Mouse (Mus musculus) heart, embryonic 11.5 days (tissue): ENCODE measurements around the gene Rnf141. TPM values are rescaled to one million over a fixed set of nuclear protein-coding genes. Genes with fewer than 3 reads are reported as not detected.

Source experiments
- ATAC-seq: fragments of 200-750 bp; cut with Nextera tagmentation; replicated peaks from 2 replicates; pipeline ENCODE4 v1.8.0; 2017; ENCODE audit warnings: moderate library complexity; ENCODE audit not compliant: insufficient number of reproducible peaks, low FRiP score, low TSS enrichment
- H3K27ac ChIP-seq: fragments of 300-500 bp; sonication (generic); 2 replicates; pipeline ENCODE4 v1.5.1; 2014; ENCODE audit warnings: mild to moderate bottlenecking, low read depth, low read length
- H3K27me3 ChIP-seq: fragments of 300-500 bp; sonication (generic); 2 replicates; pipeline ENCODE4 v1.6.1; 2014; ENCODE audit warnings: mild to moderate bottlenecking, low read length, mixed read lengths; ENCODE audit not compliant: control insufficient read depth, insufficient read depth
- H3K36me3 ChIP-seq: fragments of 300-500 bp; sonication (generic); 2 replicates; pipeline ENCODE4 v1.6.1; 2014; ENCODE audit warnings: mild to moderate bottlenecking, low read length, moderate library complexity, mixed read lengths; ENCODE audit not compliant: control insufficient read depth, insufficient read depth
- H3K4me1 ChIP-seq: fragments of 300-500 bp; sonication (generic); 2 replicates; pipeline ENCODE4 v1.6.1; 2014; ENCODE audit warnings: low read length; ENCODE audit not compliant: control insufficient read depth, insufficient read depth
- H3K4me2 ChIP-seq: fragments of 300-500 bp; sonication (generic); 2 replicates; pipeline ENCODE4 v1.6.1; 2014; ENCODE audit warnings: mild to moderate bottlenecking, moderate library complexity
- H3K4me3 ChIP-seq: fragments of 300-500 bp; sonication (generic); 2 replicates; pipeline ENCODE4 v1.5.1; 2014; ENCODE audit warnings: low read depth, low read length
- H3K9ac ChIP-seq: fragments of 300-500 bp; sonication (generic); 2 replicates; pipeline ENCODE4 v1.6.1; 2014; ENCODE audit warnings: mild to moderate bottlenecking, low read depth, low read length, moderate library complexity
- H3K9me3 ChIP-seq: fragments of 300-500 bp; sonication (generic); replicated peaks from 2 replicates; pipeline ENCODE4 v1.6.1; 2016; ENCODE audit warnings: low read length; ENCODE audit not compliant: control insufficient read depth
- whole genome bisulfite sequencing: fragments of 180-500 bp; shearing (Covaris S2); extraction: QIAGEN DNeasy Blood & Tissue Kit; methylation state at CpG from one replicate; pipeline ENCODE4 v1.1.7; 2014; ENCODE audit not compliant: insufficient replicate concordance; 5-methylcytosine and 5-hydroxymethylcytosine counted together
- polyA plus RNA-seq: library from polyadenylated mRNA; unstranded; fragments of >200 nt; fragmentation: Nextera tagmentation; extraction: Ambion mirVana; gene quantifications from 2 replicates; pipeline ENCODE4 v1.2.1, GENCODE M21; 2014

Rnf141 gene
- 34.1 and 35.5 TPM in 2 replicates for polyA plus RNA-seq

DNA sequence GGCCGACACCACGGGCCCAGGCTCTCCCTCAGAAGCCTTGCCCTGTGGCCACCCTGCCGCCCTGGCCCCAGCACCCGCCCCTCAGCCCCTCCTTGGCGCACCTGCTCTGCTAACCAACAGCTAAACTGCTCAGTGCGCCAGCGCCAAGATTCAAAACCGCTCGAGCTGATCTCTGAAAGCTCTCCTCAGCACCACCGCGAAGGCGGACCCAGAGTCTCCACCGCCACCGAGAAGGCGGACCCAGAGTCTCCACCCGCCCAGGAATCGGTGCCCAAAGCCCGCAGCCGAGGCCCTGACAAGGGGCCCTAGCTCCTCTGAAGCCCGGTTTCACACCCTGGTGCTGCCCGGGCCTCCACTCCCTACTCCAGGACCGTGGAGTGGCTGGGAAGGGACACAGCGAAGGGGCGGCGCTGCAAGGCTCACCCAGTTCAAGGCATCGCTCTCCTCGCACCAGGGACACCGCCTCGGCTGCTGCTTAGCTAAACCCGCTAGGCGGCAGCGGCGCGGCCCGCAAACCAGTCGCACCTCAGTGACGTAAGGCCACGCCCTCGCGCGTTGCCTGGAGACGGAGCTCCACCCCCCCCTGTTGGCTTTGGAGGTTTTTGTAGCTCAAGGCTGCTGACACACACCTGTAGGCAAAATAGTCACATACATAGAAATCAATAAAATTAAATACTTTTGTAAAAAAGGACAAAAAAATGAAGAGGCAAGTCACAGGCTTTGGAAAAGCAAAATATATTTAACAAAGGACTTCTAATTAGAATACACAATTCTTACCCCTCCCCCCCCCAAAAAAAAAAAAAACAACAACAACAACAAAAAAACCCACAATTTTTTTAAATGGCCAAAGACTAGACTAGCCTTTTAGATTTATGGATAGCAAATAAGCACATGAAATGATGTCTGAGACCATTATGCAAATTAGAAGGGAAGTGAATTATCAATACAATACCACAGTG, at the start of gene Rnf141:
Rnf141 (minus strand) TSS at position 542 of the 959 bp plus-strand sequence.
- Histone ChIP-seq H3K4me2 (peak within 1 kb of the TSS; percentile 73), H3K27ac (peak within 1 kb of the TSS; percentile 89), H3K36me3 (no peaks in the 10 kb centered on the region), H3K4me1 (no peaks in the 10 kb centered on the region), H3K27me3 (no peaks in the 10 kb centered on the region), H3K9me3 (no peaks in the 10 kb centered on the region), H3K9ac (peak within 1 kb of the TSS; percentile 87), H3K4me3 (peak within 1 kb of the TSS; percentile 76)
- under 1% methylated on average over 42 of the region's 42 CpGs for WGBS
- peak; percentile 90 for ATAC-seq

- 36% methylated on average over 9 of the region's 9 CpGs for WGBS
- no peak for ATAC-seq
- Histone ChIP-seq H3K36me3 (no peaks in the 10 kb centered on the region), H3K9ac (0 out of 2 replicates have a peak overlapping the region, but pooled peaks have one; percentile 17), H3K4me1 (0 out of 2 replicates have a peak, but pooled peaks cover 3% of the 10 kb centered on the region), H3K4me2 (peak overlapping the region; percentile 30), H3K27me3 (no peaks in the 10 kb centered on the region), H3K9me3 (no peaks in the 10 kb centered on the region), H3K27ac (no peak overlapping the region), H3K4me3 (no peak overlapping the region)
These were observed 47.3 kb upstream of the Rnf141 start for GRCm38 (mm10) chr7:110891501-110891986.

- ATAC-seq: no peak
- no peak overlapping the region for H3K9ac ChIP-seq
- no peaks in the 10 kb centered on the region for H3K36me3 ChIP-seq
- no peaks in the 10 kb centered on the region for H3K27me3 ChIP-seq
- no peaks in the 10 kb centered on the region for H3K9me3 ChIP-seq
- H3K27ac ChIP-seq: no peak overlapping the region
- no peak overlapping the region for H3K4me2 ChIP-seq
- 88% methylated on average over 2 of the region's 2 CpGs for WGBS
- H3K4me1 ChIP-seq: 0 out of 2 replicates have a peak, but pooled peaks cover 2% of the 10 kb centered on the region
- no peak overlapping the region for H3K4me3 ChIP-seq
These were observed 37.6 kb upstream of the Rnf141 start for GRCm38 (mm10) chr7:110881746-110882333.

- H3K27me3 ChIP-seq: no peaks in the 10 kb centered on the region
- H3K27ac ChIP-seq: 0 out of 2 replicates have a peak overlapping the region, but pooled peaks have one; percentile 1
- ATAC-seq: no peak
- 0 out of 2 replicates have a peak, but pooled peaks cover 2% of the 10 kb centered on the region for H3K4me1 ChIP-seq
- 64% methylated on average over 4 of the region's 4 CpGs for WGBS
- no peaks in the 10 kb centered on the region for H3K9me3 ChIP-seq
- no peak overlapping the region for H3K9ac ChIP-seq
- no peak overlapping the region for H3K4me3 ChIP-seq
- no peaks in the 10 kb centered on the region for H3K36me3 ChIP-seq
- no peak overlapping the region for H3K4me2 ChIP-seq
These were observed 33.8 kb upstream of the Rnf141 start for GRCm38 (mm10) chr7:110878028-110878427.

GRCm38 (mm10) chr7:110876965-110877364, 32.7 kb upstream of the Rnf141 start:
- ATAC-seq: 0 out of 2 replicates have a peak, but pooled peaks have one; percentile 36
- Histone ChIP-seq H3K9me3 (no peaks in the 10 kb centered on the region), H3K27ac (peak overlapping the region; percentile 50), H3K4me1 (0 out of 2 replicates have a peak, but pooled peaks cover 2% of the 10 kb centered on the region), H3K4me2 (no peak overlapping the region), H3K27me3 (no peaks in the 10 kb centered on the region), H3K4me3 (no peak overlapping the region), H3K9ac (no peak overlapping the region), H3K36me3 (no peaks in the 10 kb centered on the region)
- 48% methylated on average over 4 of the region's 4 CpGs for WGBS

DNA sequence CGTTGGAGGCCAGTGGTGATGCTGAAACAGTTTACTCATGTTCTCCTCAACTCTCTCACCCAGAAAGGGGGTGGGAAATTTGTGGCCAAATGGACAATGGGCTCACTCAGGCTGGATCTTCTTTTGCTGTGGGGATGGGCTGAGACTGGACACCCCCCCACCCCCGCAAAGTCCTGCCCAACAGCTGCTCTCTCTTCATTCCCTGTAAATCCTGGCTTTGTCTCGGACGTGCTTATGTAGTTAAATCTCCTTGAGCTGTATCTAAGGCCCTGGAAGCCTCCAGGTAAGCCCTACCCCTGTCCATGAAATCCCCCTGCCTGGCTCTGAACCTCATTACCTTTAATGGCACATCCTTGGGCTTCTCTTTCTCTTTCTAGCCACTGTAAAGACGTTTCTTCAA, 24.6 kb upstream of the Rnf141 start:
- ATAC-seq: no peak
- WGBS: 62% methylated on average over 5 of the region's 5 CpGs
- H3K27ac ChIP-seq: no peak overlapping the region
- H3K4me1 ChIP-seq: peaks cover 5% of the 10 kb centered on the region
- no peaks in the 10 kb centered on the region for H3K36me3 ChIP-seq
- no peak overlapping the region for H3K4me3 ChIP-seq
- no peaks in the 10 kb centered on the region for H3K9me3 ChIP-seq
- H3K4me2 ChIP-seq: no peak overlapping the region
- no peak overlapping the region for H3K9ac ChIP-seq
- no peaks in the 10 kb centered on the region for H3K27me3 ChIP-seq

- WGBS: 81% methylated on average over 6 of the region's 6 CpGs
- Histone ChIP-seq H3K9me3 (no peaks in the 10 kb centered on the region), H3K4me2 (no peak overlapping the region)
These were observed 22.9 kb upstream of the Rnf141 start for GRCm38 (mm10) chr7:110867116-110867515.

DNA sequence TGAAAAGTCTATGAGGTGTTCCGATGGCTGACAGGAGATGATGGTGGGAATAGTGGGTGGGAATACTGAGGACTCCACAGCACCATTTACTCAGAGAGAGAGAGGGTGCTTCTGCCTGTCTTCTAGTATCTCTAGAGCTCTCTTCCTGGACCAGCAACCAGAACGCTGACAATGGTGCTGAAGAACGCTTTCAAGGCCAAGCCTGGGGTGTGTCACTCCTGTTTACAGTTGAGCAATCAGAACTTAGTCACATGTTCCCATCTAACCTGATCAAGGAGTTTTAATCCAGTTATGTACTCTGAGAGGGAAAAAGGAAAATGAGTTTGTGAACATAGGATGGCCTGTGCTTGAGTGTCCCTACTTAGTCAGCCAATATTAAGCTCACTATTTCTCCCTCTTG, 21.8 kb upstream of the Rnf141 start:
- Histone ChIP-seq H3K27me3 (no peaks in the 10 kb centered on the region), H3K4me2 (no peak overlapping the region), H3K27ac (no peak overlapping the region), H3K9me3 (no peaks in the 10 kb centered on the region), H3K4me1 (peaks cover 5% of the 10 kb centered on the region), H3K36me3 (no peaks in the 10 kb centered on the region), H3K4me3 (no peak overlapping the region), H3K9ac (no peak overlapping the region)
- no peak for ATAC-seq
- 75% methylated on average over 3 of the region's 3 CpGs for WGBS

More at GRCm38 (mm10) chr7:110867116-110867515, 22.9 kb upstream of the Rnf141 start:
- H3K4me3 ChIP-seq: no peak overlapping the region
- no peak overlapping the region for H3K27ac ChIP-seq
- H3K27me3 ChIP-seq: no peaks in the 10 kb centered on the region
- no peak for ATAC-seq
- peaks cover 5% of the 10 kb centered on the region for H3K4me1 ChIP-seq
- H3K36me3 ChIP-seq: no peaks in the 10 kb centered on the region
- H3K9ac ChIP-seq: no peak overlapping the region
